Mouse (Mus musculus) lung, postnatal 0 days (tissue): ENCODE measurements around the gene Prdm5. TPM values are rescaled to one million over a fixed set of nuclear protein-coding genes. Genes with fewer than 3 reads are reported as not detected.

Experiments used
- ATAC-seq: fragments of 200-750 bp; cut with Nextera tagmentation; 2 replicates; pipeline ENCODE4 v1.8.0; 2017; ENCODE audit warnings: moderate library complexity
- DNase-seq: peaks from one replicate; pipeline ENCODE4 v3.0.0-alpha.2; 2016; ENCODE audit warnings: low spot score
- H3K27ac ChIP-seq: fragments of 300-500 bp; sonication (generic); 2 replicates; pipeline ENCODE4 v1.5.1; 2014; ENCODE audit warnings: antibody characterized with exemption, mild to moderate bottlenecking, low read length, mixed read lengths
- H3K27me3 ChIP-seq: fragments of 300-500 bp; sonication (generic); replicated peaks from 2 replicates; pipeline ENCODE4 v1.6.1; 2014; ENCODE audit warnings: low read length, mixed read lengths; ENCODE audit not compliant: insufficient read depth
- H3K36me3 ChIP-seq: fragments of 300-500 bp; sonication (generic); 2 replicates; pipeline ENCODE4 v1.6.1; 2014; ENCODE audit warnings: low read length, mixed read lengths; ENCODE audit not compliant: insufficient read depth
- H3K4me1 ChIP-seq: fragments of 300-500 bp; sonication (generic); 2 replicates; pipeline ENCODE4 v1.6.1; 2014; ENCODE audit warnings: antibody characterized with exemption, low read depth, low read length, mixed read lengths; ENCODE audit not compliant: insufficient read depth
- H3K4me2 ChIP-seq: fragments of 300-500 bp; sonication (generic); replicated peaks from 2 replicates; pipeline ENCODE4 v1.6.1; 2014; ENCODE audit warnings: low read depth, mild to moderate bottlenecking, low read length, moderate library complexity, mixed read lengths
- H3K4me3 ChIP-seq: fragments of 300-500 bp; sonication (generic); 2 replicates; pipeline ENCODE4 v1.5.1; 2014; ENCODE audit warnings: low read depth, low read length
- H3K9ac ChIP-seq: fragments of 300-500 bp; sonication (generic); replicated peaks from 2 replicates; pipeline ENCODE4 v1.6.1; 2014; ENCODE audit warnings: low read depth, mild to moderate bottlenecking
- H3K9me3 ChIP-seq: fragments of 300-500 bp; sonication (generic); 2 replicates; pipeline ENCODE4 v1.6.1; 2016; ENCODE audit warnings: low read length, mixed read lengths
- CTCF ChIP-seq: IDR thresholded peaks from 2 replicates; pipeline ENCODE4 v1.5.1; 2016; ENCODE audit warnings: antibody characterized with exemption, mild to moderate bottlenecking
- EP300 ChIP-seq: IDR thresholded peaks from 2 replicates; pipeline ENCODE4 v1.6.1; 2016; ENCODE audit warnings: antibody characterized with exemption, mild to moderate bottlenecking, control low read depth
- WGBS: fragments of 180-500 bp; shearing (Covaris S2); extraction: QIAGEN DNeasy Blood & Tissue Kit; methylation state at CpG from one replicate; pipeline ENCODE4 v1.1.7; 2014; 5-methylcytosine and 5-hydroxymethylcytosine counted together
- polyA plus RNA-seq: library from polyadenylated mRNA; unstranded; fragments of >200 nt; fragmentation: Nextera tagmentation; extraction: Ambion mirVana; gene quantifications from 2 replicates; pipeline ENCODE4 v1.2.1, GENCODE M21; 2015

The Prdm5 gene
- polyA plus RNA-seq, 1 experiment from 2014 or later, result 9.3 TPM

- TF ChIP-seq EP300, result peak; percentile 51
- no peak for TF ChIP-seq CTCF
- no peaks in the 10 kb centered on the region for H3K36me3 ChIP-seq
- H3K4me2 ChIP-seq, result peak overlapping the region; percentile 76
- H3K9me3 ChIP-seq, result no peaks in the 10 kb centered on the region
- peak; percentile 36; the same call in 1 of the 2 replicates for ATAC-seq
- peak overlapping the region; percentile 53 for H3K4me3 ChIP-seq
- no peaks in the 10 kb centered on the region for H3K27me3 ChIP-seq
- 0 out of 2 replicates have a peak overlapping the region, but pooled peaks have one; percentile 69 for H3K9ac ChIP-seq
- DNase-seq, result peak; percentile 58
- WGBS, result 56% methylated on average over 4 of the region's 4 CpGs
- H3K27ac ChIP-seq, result peak overlapping the region; percentile 77
- peaks cover 4% of the 10 kb centered on the region; the same call in 1 of the 2 replicates for H3K4me1 ChIP-seq
These were observed 973 bp downstream of the Prdm5 start for GRCm38 (mm10) chr6:65779689-65780233.

- Histone ChIP-seq H3K9me3 (no peaks in the 10 kb centered on the region), H3K9ac (no peak overlapping the region), H3K4me1 (peaks cover 4% of the 10 kb centered on the region; the same call in 1 of the 2 replicates), H3K4me2 (no peak overlapping the region), H3K4me3 (no peak overlapping the region), H3K36me3 (no peaks in the 10 kb centered on the region), H3K27me3 (no peaks in the 10 kb centered on the region), H3K27ac (no peak overlapping the region)
- TF ChIP-seq CTCF (no peak), EP300 (no peak)
- no peak for DNase-seq
- ATAC-seq, result no peak
- 77% methylated on average over 7 of the region's 7 CpGs for WGBS
These were observed 2.7 kb downstream of the Prdm5 start for GRCm38 (mm10) chr6:65781441-65781840.

- Histone ChIP-seq H3K4me3 (no peak overlapping the region), H3K36me3 (no peaks in the 10 kb centered on the region), H3K27ac (no peak overlapping the region), H3K9me3 (no peaks in the 10 kb centered on the region), H3K4me2 (no peak overlapping the region), H3K27me3 (no peaks in the 10 kb centered on the region), H3K4me1 (peaks cover under 1% of the 10 kb centered on the region; the same call in 1 of the 2 replicates), H3K9ac (no peak overlapping the region)
- DNase-seq (no peak), ATAC-seq (no peak)
- 44% methylated on average over 1 of the region's 1 CpGs for WGBS
- TF ChIP-seq EP300 (no peak), CTCF (no peak)
These were observed 4.9 kb downstream of the Prdm5 start for GRCm38 (mm10) chr6:65783670-65784069.

- ATAC-seq, result no peak
- H3K4me1 ChIP-seq, result no peaks in the 10 kb centered on the region
- no peaks in the 10 kb centered on the region for H3K9me3 ChIP-seq
- WGBS, result 77% methylated on average over 2 of the region's 2 CpGs
- no peak overlapping the region for H3K4me2 ChIP-seq
- TF ChIP-seq EP300, result no peak
- no peak for TF ChIP-seq CTCF
- no peaks in the 10 kb centered on the region for H3K36me3 ChIP-seq
- H3K27ac ChIP-seq, result no peak overlapping the region
- no peak overlapping the region for H3K9ac ChIP-seq
- no peak for DNase-seq
- no peak overlapping the region for H3K4me3 ChIP-seq
- H3K27me3 ChIP-seq, result no peaks in the 10 kb centered on the region
These were observed 14.1 kb downstream of the Prdm5 start for GRCm38 (mm10) chr6:65792923-65793322.

GRCm38 (mm10) chr6:65796552-65796951, 17.8 kb downstream of the Prdm5 start:
- ATAC-seq, result no peak
- Histone ChIP-seq H3K9me3 (no peaks in the 10 kb centered on the region), H3K4me2 (no peak overlapping the region), H3K4me3 (no peak overlapping the region), H3K27ac (no peak overlapping the region), H3K27me3 (no peaks in the 10 kb centered on the region), H3K9ac (no peak overlapping the region), H3K36me3 (no peaks in the 10 kb centered on the region), H3K4me1 (no peaks in the 10 kb centered on the region)
- DNase-seq, result no peak
- WGBS, result 91% methylated on average over 3 of the region's 3 CpGs
- no peak for TF ChIP-seq EP300
- no peak for TF ChIP-seq CTCF

GRCm38 (mm10) chr6:65797276-65797675, 18.5 kb downstream of the Prdm5 start:
- Histone ChIP-seq H3K36me3 (no peaks in the 10 kb centered on the region), H3K4me2 (no peak overlapping the region), H3K4me1 (no peaks in the 10 kb centered on the region), H3K27ac (no peak overlapping the region), H3K4me3 (no peak overlapping the region), H3K9me3 (no peaks in the 10 kb centered on the region), H3K27me3 (no peaks in the 10 kb centered on the region), H3K9ac (no peak overlapping the region)
- no peak for DNase-seq
- no peak for ATAC-seq
- TF ChIP-seq EP300 (no peak), CTCF (no peak)
- WGBS, result 76% methylated on average over 2 of the region's 2 CpGs
